Mouse (Mus musculus) bone marrow macrophage, adult 2 months (primary cell): ENCODE data around the gene Itga7.

Experiments used
- CTCF ChIP-seq: IDR thresholded peaks from 2 replicates; pipeline ENCODE4 v1.5.1; 2012; ENCODE audit warnings: low read depth, mild to moderate bottlenecking, low read length, moderate library complexity
- POLR2A ChIP-seq: IDR thresholded peaks from 2 replicates; pipeline ENCODE4 v1.6.1; 2012; ENCODE audit warnings: mild to moderate bottlenecking, low read depth, low read length, borderline replicate concordance

- TF ChIP-seq CTCF (no peak), POLR2A (no peak)
Observed at GRCm38 (mm10) chr10:128895437-128895836, 38.2 kb upstream of the Itga7 start.
